Mouse (Mus musculus): ENCODE results near the gene Smc6. TPM values are rescaled to one million over a fixed set of nuclear protein-coding genes. Genes with fewer than 3 reads are reported as not detected.

Gene Smc6
- polyA plus RNA-seq (2014; fragmentation: Nextera tagmentation; extraction: Ambion mirVana), result 134 and 143 TPM in 2 replicates

DNA sequence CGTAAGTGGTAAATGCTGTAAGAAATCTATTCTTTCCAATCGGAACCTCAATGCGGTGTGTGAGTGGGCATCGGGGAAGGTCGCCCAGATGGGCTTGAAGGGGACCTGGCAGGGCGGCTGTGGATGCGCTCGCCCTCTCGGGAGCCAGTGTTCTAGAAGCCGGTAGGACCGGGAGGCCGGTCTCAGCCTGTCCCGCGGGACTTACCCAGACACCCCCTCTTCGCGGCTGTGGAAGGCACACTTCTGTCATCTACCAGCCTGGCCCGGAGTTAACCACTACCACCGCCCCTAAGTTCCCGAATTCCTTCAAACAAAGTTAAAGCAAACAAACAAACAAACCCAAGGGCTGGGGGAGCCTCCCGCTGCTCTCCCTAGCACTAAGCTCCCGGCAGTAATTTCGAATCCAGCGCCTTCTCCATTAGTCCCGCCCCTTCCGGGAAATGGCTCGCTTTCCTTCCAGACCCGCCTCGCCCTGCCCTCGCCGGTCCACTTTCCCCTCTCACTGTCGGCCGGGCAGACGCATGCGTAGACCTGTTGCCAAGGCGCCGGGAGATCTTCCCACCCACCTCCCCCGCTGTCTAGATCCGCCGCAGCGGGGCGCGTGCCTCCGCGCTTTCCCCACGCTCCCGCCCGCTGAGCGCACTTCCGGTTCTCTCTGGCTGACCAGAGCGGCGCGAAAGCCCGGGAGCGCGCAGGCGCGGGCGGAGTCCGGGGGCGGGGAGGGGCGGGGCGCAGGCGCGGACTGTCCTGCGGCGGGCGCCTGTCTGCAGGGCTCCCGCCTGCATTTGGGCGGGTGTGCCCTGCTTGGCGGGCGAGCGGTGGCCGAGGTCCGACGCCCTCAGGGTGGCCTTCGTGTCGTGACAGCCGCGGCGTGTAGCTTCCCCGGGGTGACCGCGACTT lies at the start of gene Smc6, which contains the start of gene Gen1:
Smc6 (plus strand) TSS at position 505 of the 900 bp plus-strand sequence.
Gen1 (minus strand) TSS at position 420 of the 900 bp plus-strand sequence.
- peak; percentile 100 for DNase-seq (ENCODE audit: low spot score, missing footprints)
- Histone ChIP-seq H3K4me3 (ENCODE audit: low read depth, low read length) (peak within 1 kb of the TSS; percentile 77), H3K4me2 (peak within 1 kb of the TSS; percentile 76), H3K27me3 (ENCODE audit: control insufficient read depth, insufficient read depth, low read length) (no peaks in the 10 kb centered on the region), H3K9me3 (ENCODE audit: control insufficient read depth, low read length) (no peaks in the 10 kb centered on the region), H3K36me3 (ENCODE audit: control insufficient read depth, insufficient read depth, low read length) (no peaks in the 10 kb centered on the region), H3K9ac (ENCODE audit: low read length) (peak within 1 kb of the TSS; percentile 94), H3K4me1 (ENCODE audit: control insufficient read depth, insufficient read depth, low read length) (peaks cover 9% of the 10 kb centered on the region), H3K27ac (ENCODE audit: low read depth, low read length) (peak within 1 kb of the TSS; percentile 87)
- peak; percentile 99 for ATAC-seq (ENCODE audit: low FRiP score)
- WGBS, result under 1% methylated on average over 78 of the region's 83 CpGs

DNA sequence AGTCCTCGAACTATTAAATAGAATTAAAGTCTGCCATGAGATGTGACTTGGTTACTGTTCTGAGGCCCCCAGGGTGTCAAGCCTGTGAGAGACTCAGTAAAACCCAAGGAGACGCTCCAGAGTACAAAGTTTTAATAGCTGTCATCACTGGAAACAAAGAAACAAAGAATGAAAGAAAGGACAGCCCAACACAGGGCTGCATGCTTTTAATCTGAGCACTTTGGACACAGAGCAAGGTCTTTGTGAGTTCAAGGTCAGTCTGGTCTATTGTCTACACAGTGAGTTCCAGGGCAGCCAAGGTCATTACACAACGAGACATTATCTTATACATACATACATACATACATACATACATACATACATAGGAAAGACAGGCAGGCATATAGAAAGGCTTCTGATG lies 49.2 kb upstream of the Smc6 start:
- DNase-seq (ENCODE audit: low spot score, missing footprints), result no peak
- no peaks in the 10 kb centered on the region for H3K27me3 ChIP-seq (ENCODE audit: control insufficient read depth, insufficient read depth, low read length)
- no peak overlapping the region for H3K4me3 ChIP-seq (ENCODE audit: low read depth, low read length)
- 64% methylated on average over 3 of the region's 3 CpGs for WGBS
- no peak overlapping the region for H3K9ac ChIP-seq (ENCODE audit: low read length)
- no peaks in the 10 kb centered on the region for H3K36me3 ChIP-seq (ENCODE audit: control insufficient read depth, insufficient read depth, low read length)
- H3K27ac ChIP-seq (ENCODE audit: low read depth, low read length), result no peak overlapping the region
- no peaks in the 10 kb centered on the region for H3K4me1 ChIP-seq (ENCODE audit: control insufficient read depth, insufficient read depth, low read length)
- H3K4me2 ChIP-seq, result no peak overlapping the region
- no peak for ATAC-seq (ENCODE audit: low FRiP score)
- H3K9me3 ChIP-seq (ENCODE audit: control insufficient read depth, low read length), result no peaks in the 10 kb centered on the region

GRCm38 (mm10) chr12:11217726-11218250 lies 47.9 kb upstream of the Smc6 start:
- ATAC-seq (ENCODE audit: low FRiP score), result no peak
- H3K9ac ChIP-seq (ENCODE audit: low read length), result no peak overlapping the region
- DNase-seq (ENCODE audit: low spot score, missing footprints), result no peak
- H3K9me3 ChIP-seq (ENCODE audit: control insufficient read depth, low read length), result no peaks in the 10 kb centered on the region
- H3K36me3 ChIP-seq (ENCODE audit: control insufficient read depth, insufficient read depth, low read length), result no peaks in the 10 kb centered on the region
- no peak overlapping the region for H3K4me2 ChIP-seq
- H3K27me3 ChIP-seq (ENCODE audit: control insufficient read depth, insufficient read depth, low read length), result no peaks in the 10 kb centered on the region
- H3K4me1 ChIP-seq (ENCODE audit: control insufficient read depth, insufficient read depth, low read length), result no peaks in the 10 kb centered on the region
- WGBS, result 86% methylated on average over 7 of the region's 7 CpGs
- H3K4me3 ChIP-seq (ENCODE audit: low read depth, low read length), result no peak overlapping the region
- H3K27ac ChIP-seq (ENCODE audit: low read depth, low read length), result no peak overlapping the region

DNA sequence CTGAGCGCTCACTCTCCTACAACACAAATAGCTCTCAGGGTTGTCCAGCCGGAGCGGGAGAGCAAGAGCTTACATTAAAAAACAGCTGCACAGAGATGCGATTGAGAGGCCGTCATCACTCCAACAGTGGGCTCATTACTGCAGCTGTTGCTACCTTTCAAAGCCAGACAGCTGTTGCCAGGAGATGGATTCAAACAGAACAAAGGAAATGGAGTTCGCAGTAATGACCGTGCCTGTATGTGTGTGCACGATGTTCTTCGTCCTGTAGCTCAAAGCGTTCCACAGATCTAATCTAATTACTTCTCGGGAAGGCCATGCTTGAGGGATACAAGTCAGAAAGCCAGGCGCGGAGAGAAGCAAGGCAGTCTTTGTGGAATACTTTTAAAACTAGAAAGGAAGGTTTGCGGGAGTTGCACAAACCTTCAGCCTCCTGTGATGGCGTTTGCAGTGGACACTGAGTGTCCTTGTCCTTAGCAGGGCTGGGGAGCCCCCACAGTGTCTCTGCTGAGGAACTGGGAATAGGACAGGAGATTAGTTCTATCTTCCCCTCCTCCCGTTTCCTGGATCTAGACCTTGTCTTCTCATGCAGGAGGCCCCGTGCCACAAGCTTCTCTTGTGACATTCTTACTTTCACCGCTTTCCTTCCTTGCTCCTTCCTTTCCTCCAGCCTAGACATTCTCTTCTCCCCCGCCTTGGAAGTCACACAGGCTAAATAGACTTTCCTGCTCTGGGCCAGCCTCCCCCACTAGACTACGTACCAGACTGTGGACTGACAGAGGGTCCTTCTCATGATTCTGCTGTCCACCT lies 44.0 kb upstream of the Smc6 start:
- Histone ChIP-seq H3K9ac (ENCODE audit: low read length) (no peak overlapping the region), H3K27ac (ENCODE audit: low read depth, low read length) (peak overlapping the region; percentile 17; the same call in 1 of the 2 replicates), H3K4me2 (no peak overlapping the region), H3K36me3 (ENCODE audit: control insufficient read depth, insufficient read depth, low read length) (no peaks in the 10 kb centered on the region), H3K4me1 (ENCODE audit: control insufficient read depth, insufficient read depth, low read length) (no peaks in the 10 kb centered on the region), H3K9me3 (ENCODE audit: control insufficient read depth, low read length) (no peaks in the 10 kb centered on the region), H3K4me3 (ENCODE audit: low read depth, low read length) (no peak overlapping the region), H3K27me3 (ENCODE audit: control insufficient read depth, insufficient read depth, low read length) (no peaks in the 10 kb centered on the region)
- WGBS, result 53% methylated on average over 20 of the region's 20 CpGs
- DNase-seq (ENCODE audit: low spot score, missing footprints) (peak; percentile 90), ATAC-seq (ENCODE audit: low FRiP score) (peak; percentile 67)

DNA sequence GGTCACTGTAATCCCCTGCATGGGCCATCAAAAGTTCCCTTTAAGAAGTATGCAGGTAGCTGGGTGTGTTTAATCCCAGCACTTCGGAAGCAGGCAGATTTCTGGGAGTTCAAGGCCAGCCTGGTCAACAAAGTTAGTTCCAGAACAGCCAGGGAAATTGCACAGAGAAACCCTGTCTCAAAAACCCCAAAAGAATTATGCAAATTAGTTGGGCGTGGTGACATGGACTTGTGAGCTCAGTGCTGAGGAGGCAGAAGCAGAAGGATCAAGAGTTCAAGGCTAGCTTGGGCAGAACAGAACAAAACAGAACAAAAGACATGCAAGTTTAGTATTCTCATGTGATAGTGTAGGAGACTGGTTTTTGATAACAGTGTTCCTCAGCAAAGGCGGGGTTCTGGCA lies 43.1 kb upstream of the Smc6 start:
- no peak overlapping the region for H3K9ac ChIP-seq (ENCODE audit: low read length)
- H3K27me3 ChIP-seq (ENCODE audit: control insufficient read depth, insufficient read depth, low read length), result no peaks in the 10 kb centered on the region
- no peaks in the 10 kb centered on the region for H3K4me1 ChIP-seq (ENCODE audit: control insufficient read depth, insufficient read depth, low read length)
- no peak overlapping the region for H3K4me2 ChIP-seq
- no peaks in the 10 kb centered on the region for H3K36me3 ChIP-seq (ENCODE audit: control insufficient read depth, insufficient read depth, low read length)
- H3K9me3 ChIP-seq (ENCODE audit: control insufficient read depth, low read length), result no peaks in the 10 kb centered on the region
- 66% methylated on average over 3 of the region's 3 CpGs for WGBS
- ATAC-seq (ENCODE audit: low FRiP score) (no peak), DNase-seq (ENCODE audit: low spot score, missing footprints) (no peak)
- H3K4me3 ChIP-seq (ENCODE audit: low read depth, low read length), result no peak overlapping the region
- no peak overlapping the region for H3K27ac ChIP-seq (ENCODE audit: low read depth, low read length)

DNA sequence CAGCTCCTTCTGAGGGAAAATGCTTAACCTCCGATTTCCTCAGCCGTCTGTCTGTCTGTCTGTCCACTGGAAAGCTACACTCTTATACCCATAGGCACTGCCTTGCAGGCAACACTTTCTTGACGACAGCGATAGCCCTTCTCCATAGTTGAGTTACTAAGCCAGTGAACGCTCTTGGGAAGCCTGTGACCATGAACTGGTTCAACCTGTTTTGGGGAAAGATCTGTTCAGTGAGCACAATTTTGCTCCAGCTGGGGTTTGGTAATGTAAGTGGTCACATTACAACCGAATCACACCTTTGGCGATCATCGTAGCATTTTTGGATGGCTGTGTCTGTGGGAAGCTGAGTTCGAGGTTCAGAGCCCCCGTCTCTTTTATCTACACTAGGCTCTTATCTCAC lies 42.6 kb upstream of the Smc6 start:
- no peak overlapping the region for H3K9ac ChIP-seq (ENCODE audit: low read length)
- no peaks in the 10 kb centered on the region for H3K36me3 ChIP-seq (ENCODE audit: control insufficient read depth, insufficient read depth, low read length)
- 91% methylated on average over 10 of the region's 10 CpGs for WGBS

DNA sequence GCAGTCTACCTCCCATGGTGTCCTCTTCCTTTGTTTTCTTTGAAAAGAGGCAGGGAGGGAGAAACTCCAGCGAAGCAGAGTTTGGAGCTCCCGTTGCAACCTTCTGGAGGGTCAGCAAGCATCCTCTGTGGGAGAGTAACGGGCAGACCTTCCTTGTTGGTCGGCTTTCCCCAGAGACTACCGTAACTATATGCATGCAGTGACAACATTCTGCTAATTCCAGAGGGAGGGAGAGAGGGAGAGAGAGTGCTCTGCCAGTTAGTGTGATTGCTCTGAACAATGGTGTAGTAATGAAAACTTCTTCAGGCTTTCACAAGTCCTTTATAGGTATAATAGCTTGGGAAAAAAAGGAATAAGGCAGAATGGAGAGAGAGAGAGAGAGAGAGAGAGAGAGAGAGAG lies 41.0 kb upstream of the Smc6 start:
- WGBS, result 7% methylated on average over 5 of the region's 5 CpGs
- Histone ChIP-seq H3K4me1 (ENCODE audit: control insufficient read depth, insufficient read depth, low read length) (no peaks in the 10 kb centered on the region), H3K4me3 (ENCODE audit: low read depth, low read length) (no peak overlapping the region), H3K9ac (ENCODE audit: low read length) (no peak overlapping the region), H3K9me3 (ENCODE audit: control insufficient read depth, low read length) (no peaks in the 10 kb centered on the region), H3K27ac (ENCODE audit: low read depth, low read length) (no peak overlapping the region), H3K27me3 (ENCODE audit: control insufficient read depth, insufficient read depth, low read length) (no peaks in the 10 kb centered on the region), H3K4me2 (no peak overlapping the region), H3K36me3 (ENCODE audit: control insufficient read depth, insufficient read depth, low read length) (no peaks in the 10 kb centered on the region)
- ATAC-seq (ENCODE audit: low FRiP score), result no peak
- DNase-seq (ENCODE audit: low spot score, missing footprints), result no peak

More for the DNA sequence above, 42.6 kb upstream of the Smc6 start:
- Histone ChIP-seq H3K27me3 (ENCODE audit: control insufficient read depth, insufficient read depth, low read length) (no peaks in the 10 kb centered on the region), H3K4me3 (ENCODE audit: low read depth, low read length) (no peak overlapping the region), H3K4me1 (ENCODE audit: control insufficient read depth, insufficient read depth, low read length) (no peaks in the 10 kb centered on the region), H3K4me2 (no peak overlapping the region), H3K27ac (ENCODE audit: low read depth, low read length) (no peak overlapping the region), H3K9me3 (ENCODE audit: control insufficient read depth, low read length) (no peaks in the 10 kb centered on the region)
- DNase-seq (ENCODE audit: low spot score, missing footprints) (no peak), ATAC-seq (ENCODE audit: low FRiP score) (no peak)

- Histone ChIP-seq H3K27ac (ENCODE audit: low read depth, low read length) (no peak overlapping the region), H3K4me1 (ENCODE audit: control insufficient read depth, insufficient read depth, low read length) (no peaks in the 10 kb centered on the region), H3K4me2 (no peak overlapping the region), H3K27me3 (ENCODE audit: control insufficient read depth, insufficient read depth, low read length) (no peaks in the 10 kb centered on the region), H3K36me3 (ENCODE audit: control insufficient read depth, insufficient read depth, low read length) (no peaks in the 10 kb centered on the region), H3K4me3 (ENCODE audit: low read depth, low read length) (no peak overlapping the region), H3K9ac (ENCODE audit: low read length) (no peak overlapping the region), H3K9me3 (ENCODE audit: control insufficient read depth, low read length) (no peaks in the 10 kb centered on the region)
- DNase-seq (ENCODE audit: low spot score, missing footprints) (no peak), ATAC-seq (ENCODE audit: low FRiP score) (no peak)
- WGBS, result 22% methylated on average over 1 of the region's 1 CpGs
Measured at GRCm38 (mm10) chr12:11226123-11226522, 39.6 kb upstream of the Smc6 start.
